In the genomic region with DNA sequence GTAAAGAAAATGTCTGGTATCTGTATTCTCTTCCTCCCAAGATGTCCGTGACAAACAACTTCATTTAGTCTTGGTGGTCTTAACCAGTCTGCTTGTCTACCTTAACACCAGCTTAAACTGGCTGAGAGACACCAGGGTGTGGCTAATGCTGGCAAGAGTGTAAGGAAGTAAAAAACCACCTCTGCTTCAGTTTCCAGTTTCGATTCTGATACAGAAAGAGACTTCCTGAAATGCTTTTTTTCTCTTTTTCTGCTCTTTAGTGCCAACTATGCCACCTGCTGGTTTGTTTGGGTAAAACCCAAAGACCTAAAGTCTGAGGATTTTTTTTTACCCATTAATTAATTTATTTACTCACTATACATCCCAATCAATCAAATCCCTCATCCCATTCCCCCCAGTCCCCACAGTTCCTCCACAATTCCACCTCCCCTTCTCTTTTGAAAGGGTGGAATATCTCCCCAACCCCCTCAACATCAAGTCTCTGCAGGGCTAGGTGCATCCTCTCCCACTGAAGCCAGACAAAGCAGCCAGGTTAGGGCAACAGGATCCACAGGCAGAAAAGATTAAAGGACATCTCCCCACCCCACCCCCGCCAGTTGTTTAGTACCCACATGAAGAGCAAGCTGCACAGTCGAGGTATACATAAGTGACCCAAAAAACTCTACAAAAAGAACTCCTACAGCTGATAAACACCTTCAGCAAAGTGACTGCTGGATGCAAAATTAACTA, we compare ENCODE assay signal across 8 mouse cellular contexts. TPM values are rescaled to one million over a fixed set of nuclear protein-coding genes. Genes with fewer than 3 reads are reported as not detected.
A peak's percentile ranks its signal among the peaks of the same experiment; 100 is the strongest.
DNase-seq lines count a peak whose midpoint lies in the region; ATAC-seq and TF ChIP-seq lines count a peak whose summit lies in the region.
"Not testable (repeated sequence)": the region's sequence is repeated elsewhere in the genome, so short reads cannot be mapped to it uniquely, and the experiment has no call there.

A gene (minus strand): TSS at position 233 of the 729 bp plus-strand sequence.

- peak; percentile 78 for TF ChIP-seq CTCF in layer of hippocampus, adult 2 months (conservative IDR thresholded peaks at IDR 0.05)

- H3K27ac ChIP-seq in hindbrain, embryonic 11.5 days (ENCODE audit: low read depth, low read length); layer of hippocampus, adult 2 months; liver, embryonic 16.5 days (ENCODE audit: low read length): not testable (repeated sequence)

- H3K4me3 ChIP-seq in hindbrain, embryonic 11.5 days (ENCODE audit: low read depth, low read length) = not testable (repeated sequence)
- H3K4me3 ChIP-seq in layer of hippocampus, adult 2 months = peak within 1 kb of the TSS; percentile 44
- H3K4me3 ChIP-seq in liver, embryonic 16.5 days (ENCODE audit: low read depth, low read length) = peak within 1 kb of the TSS; percentile 36

- H3K9me3 ChIP-seq in hindbrain, embryonic 11.5 days (ENCODE audit: control insufficient read depth, low read length); liver, embryonic 16.5 days (replicated peaks; ENCODE audit: control insufficient read depth, low read length): not testable (repeated sequence)

- 53% methylated on average over 4 of the region's 4 CpGs for WGBS in hindbrain, embryonic 11.5 days
- WGBS in liver, embryonic 16.5 days (ENCODE audit: insufficient replicate concordance) = 18% methylated on average over 4 of the region's 4 CpGs

- H3K4me1 ChIP-seq in hindbrain, embryonic 11.5 days (replicated peaks; ENCODE audit: control insufficient read depth, insufficient read depth, low read length); liver, embryonic 16.5 days (ENCODE audit: control insufficient read depth, low read depth, low read length): not testable (repeated sequence)

- H3K9ac ChIP-seq in hindbrain, embryonic 11.5 days (ENCODE audit: low read depth, low read length); liver, embryonic 16.5 days (ENCODE audit: low read depth, low read length): not testable (repeated sequence)

- not testable (repeated sequence) for H3K36me3 ChIP-seq in hindbrain, embryonic 11.5 days (ENCODE audit: control insufficient read depth, insufficient read depth, low read length); liver, embryonic 16.5 days (ENCODE audit: control insufficient read depth, insufficient read depth)

- not testable (repeated sequence) for ATAC-seq in hindbrain, embryonic 11.5 days (ENCODE audit: low FRiP score)
- ATAC-seq in liver, embryonic 16.5 days (ENCODE audit: low read depth) = peak; percentile 71
- ATAC-seq in neutrophil, adult 5-6 weeks (ENCODE audit: extremely low read depth, insufficient number of reproducible peaks, low FRiP score, poor library complexity, severe bottlenecking) = peak; percentile 93

- not testable (repeated sequence) for H3K27me3 ChIP-seq in hindbrain, embryonic 11.5 days (ENCODE audit: control insufficient read depth, insufficient read depth, low read length); liver, embryonic 16.5 days (ENCODE audit: control insufficient read depth, insufficient read depth, low read depth, low read length)

- H3K4me2 ChIP-seq in hindbrain, embryonic 11.5 days (replicated peaks; ENCODE audit: low read depth, low read length) = not testable (repeated sequence)
- peak within 1 kb of the TSS; percentile 41 for H3K4me2 ChIP-seq in liver, embryonic 16.5 days (ENCODE audit: low read depth, low read length)

- peak; percentile 84 for DNase-seq in ES-CJ7 (ENCODE audit: low read depth, low spot score)
- peak; percentile 69 for DNase-seq in c-Kit-positive CD71-negative TER-119-negative erythroid progenitor cells, embryonic 14.5 days (ENCODE audit: low read depth)
- peak; percentile 6 to 48 for DNase-seq in frontal cortex, postnatal 10 days (ENCODE audit: low spot score in 2 of 2)
- peak; percentile 43 for DNase-seq in hindbrain, embryonic 11.5 days (ENCODE audit: low spot score)
- DNase-seq in layer of hippocampus, adult 2 months (ENCODE audit: low spot score in 2 of 2) = peak; percentile 26 to 67
- peak; percentile 8 for DNase-seq in telencephalon, adult 2 months (ENCODE audit: low read depth, low spot score)

RNA-seq across cellular contexts. Expression of the gene that starts here (rescaled TPM):
- polyA plus RNA-seq in hindbrain, embryonic 11.5 days (2014; fragmentation: Nextera tagmentation; extraction: Ambion mirVana) = 0.83 and 1.0 TPM in 2 replicates
- total RNA-seq in layer of hippocampus, adult 2 months (2021) = 1 to 10 TPM; 1.8 to 3.0 TPM
- polyA plus RNA-seq in liver, embryonic 16.5 days (2015; fragmentation: Nextera tagmentation; extraction: Ambion mirVana) = 3.6 and 4.0 TPM in 2 replicates
- total RNA-seq in neutrophil, adult 5-6 weeks (2017) = 382 and 384 TPM in 2 replicates

Comparison
In these comparisons a context has a peak if more than half of its experiments do, and no peak if none do; other contexts are left out.
1. RNA of the gene that starts here (total RNA-seq): 382 to 384 TPM in neutrophil, adult 5-6 weeks; 1.8 to 3.0 TPM in layer of hippocampus, adult 2 months; every median in the first group is over 10 times any median in the second.
2. DNase-seq: peak in every context shown above with its lines; median percentile 84 in ES-CJ7; 69 in c-Kit-positive CD71-negative TER-119-negative erythroid progenitor cells, embryonic 14.5 days; 46 in layer of hippocampus, adult 2 months; 43 in hindbrain, embryonic 11.5 days; 27 in frontal cortex, postnatal 10 days; 8 in telencephalon, adult 2 months.